Mouse (Mus musculus) forebrain, embryonic 10.5 days (tissue): ENCODE measurements at regions not wholly inside any gene's neighbourhood (a gene's known extent, or its start where the extent isn't known, plus 50 kb on each side); places are given as distances from the start of the nearest gene placed in this dataset.

ENCODE experiments used
- DNase-seq: peaks from one replicate; pipeline ENCODE4 v3.0.0-alpha.2; 2017; ENCODE audit warnings: low spot score; ENCODE audit errors: extremely low spot score
- H3K27ac ChIP-seq: fragments of 300-500 bp; sonication (generic); 2 replicates; pipeline ENCODE4 v1.5.1; 2016; ENCODE audit warnings: mild to moderate bottlenecking
- H3K27me3 ChIP-seq: fragments of 300-500 bp; sonication (generic); 2 replicates; pipeline ENCODE4 v1.6.1; 2016; ENCODE audit warnings: mild to moderate bottlenecking; ENCODE audit not compliant: poor library complexity, severe bottlenecking
- H3K36me3 ChIP-seq: fragments of 300-500 bp; sonication (generic); replicated peaks from 2 replicates; pipeline ENCODE4 v1.6.1; 2016; ENCODE audit warnings: mild to moderate bottlenecking, moderate library complexity
- H3K4me1 ChIP-seq: fragments of 300-500 bp; sonication (generic); 2 replicates; pipeline ENCODE4 v1.6.1; 2016
- H3K4me3 ChIP-seq: fragments of 300-500 bp; sonication (generic); 2 replicates; pipeline ENCODE4 v1.5.1; 2016; ENCODE audit warnings: mild to moderate bottlenecking, moderate library complexity
- H3K9me3 ChIP-seq: fragments of 300-500 bp; sonication (generic); 2 replicates; pipeline ENCODE4 v1.6.1; 2016; ENCODE audit warnings: mild to moderate bottlenecking, moderate library complexity
- WGBS: fragments of 180-500 bp; shearing (Covaris S2); methylation state at CpG from one replicate; pipeline ENCODE4 v1.1.7; 2016; 5-methylcytosine and 5-hydroxymethylcytosine counted together

DNA sequence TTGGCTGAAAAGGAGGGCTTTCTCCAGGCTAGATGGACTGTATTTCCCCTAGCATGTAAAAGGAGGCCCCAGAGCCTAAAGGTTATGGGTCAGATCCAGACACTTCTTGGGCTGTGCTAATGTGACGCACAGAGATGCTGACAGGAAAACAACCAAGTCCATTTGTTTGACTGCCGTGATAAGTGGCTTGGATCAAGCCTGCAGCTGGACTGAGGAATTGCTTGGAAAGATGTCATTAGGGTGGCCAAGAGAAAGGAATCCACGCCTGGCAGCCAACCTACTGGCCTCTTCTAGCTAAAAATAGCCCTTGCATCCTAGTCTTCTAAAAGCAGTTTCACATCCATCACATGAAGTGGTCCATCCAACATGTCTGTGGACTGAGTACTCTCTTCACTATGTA lies 241.8 kb upstream of the Nr4a3 start:
- 83% methylated on average over 3 of the region's 3 CpGs for WGBS
- Histone ChIP-seq H3K27me3 (no peaks in the 10 kb centered on the region), H3K4me1 (peaks cover 3% of the 10 kb centered on the region; the same call in 1 of the 2 replicates), H3K36me3 (no peaks in the 10 kb centered on the region), H3K4me3 (no peak overlapping the region), H3K9me3 (no peaks in the 10 kb centered on the region), H3K27ac (no peak overlapping the region)
- DNase-seq = no peak

DNA sequence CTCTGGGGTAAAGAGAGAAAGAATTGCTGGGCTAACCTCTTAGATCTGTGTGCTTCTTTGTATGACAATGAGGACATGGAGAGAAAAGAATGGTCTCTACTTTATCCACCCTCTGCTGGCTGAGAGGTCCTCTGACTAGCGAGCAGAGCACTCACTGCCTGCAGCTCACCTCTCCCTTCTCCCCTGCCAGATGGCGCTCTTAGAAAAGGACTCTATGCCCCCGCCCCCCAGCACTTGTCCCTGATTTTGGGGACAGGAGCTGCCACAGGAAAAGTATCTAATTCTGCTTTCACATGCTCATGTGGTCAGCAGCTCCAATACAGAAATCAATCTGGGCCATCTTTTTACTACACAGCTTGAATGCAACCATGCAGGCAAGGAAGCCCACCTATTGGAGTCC lies 237.1 kb upstream of the Nr4a3 start:
- no peak overlapping the region for H3K4me3 ChIP-seq
- no peak for DNase-seq
- no peak overlapping the region for H3K27ac ChIP-seq
- no peaks in the 10 kb centered on the region for H3K9me3 ChIP-seq
- peaks cover 3% of the 10 kb centered on the region; the same call in 1 of the 2 replicates for H3K4me1 ChIP-seq
- H3K27me3 ChIP-seq = no peaks in the 10 kb centered on the region
- H3K36me3 ChIP-seq = no peaks in the 10 kb centered on the region
- WGBS = 8% methylated on average over 3 of the region's 3 CpGs

DNA sequence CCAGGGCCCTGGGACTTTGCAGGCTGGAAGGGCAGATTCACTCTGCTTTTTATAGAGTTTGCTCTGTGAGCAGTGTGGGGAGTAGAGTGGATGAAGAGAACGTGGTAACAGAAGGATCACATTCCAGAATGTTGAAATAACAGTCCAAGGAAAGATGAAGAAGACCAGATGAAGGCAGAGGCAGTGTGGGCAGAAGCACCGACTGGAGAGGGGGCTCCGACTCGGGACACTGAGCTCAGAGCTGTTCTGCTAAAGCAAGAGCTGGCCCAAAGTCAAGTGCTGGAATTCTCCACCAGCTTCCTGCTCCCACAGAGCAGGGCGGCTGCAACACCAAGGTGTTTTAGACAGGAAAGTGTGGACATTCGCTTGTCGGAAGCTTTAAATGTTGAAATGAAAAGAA lies 230.9 kb upstream of the Nr4a3 start:
- Histone ChIP-seq H3K4me3 (no peak overlapping the region), H3K27me3 (no peaks in the 10 kb centered on the region), H3K36me3 (no peaks in the 10 kb centered on the region), H3K4me1 (no peaks in the 10 kb centered on the region), H3K9me3 (no peaks in the 10 kb centered on the region), H3K27ac (no peak overlapping the region)
- 79% methylated on average over 7 of the region's 7 CpGs for WGBS
- DNase-seq = no peak

DNA sequence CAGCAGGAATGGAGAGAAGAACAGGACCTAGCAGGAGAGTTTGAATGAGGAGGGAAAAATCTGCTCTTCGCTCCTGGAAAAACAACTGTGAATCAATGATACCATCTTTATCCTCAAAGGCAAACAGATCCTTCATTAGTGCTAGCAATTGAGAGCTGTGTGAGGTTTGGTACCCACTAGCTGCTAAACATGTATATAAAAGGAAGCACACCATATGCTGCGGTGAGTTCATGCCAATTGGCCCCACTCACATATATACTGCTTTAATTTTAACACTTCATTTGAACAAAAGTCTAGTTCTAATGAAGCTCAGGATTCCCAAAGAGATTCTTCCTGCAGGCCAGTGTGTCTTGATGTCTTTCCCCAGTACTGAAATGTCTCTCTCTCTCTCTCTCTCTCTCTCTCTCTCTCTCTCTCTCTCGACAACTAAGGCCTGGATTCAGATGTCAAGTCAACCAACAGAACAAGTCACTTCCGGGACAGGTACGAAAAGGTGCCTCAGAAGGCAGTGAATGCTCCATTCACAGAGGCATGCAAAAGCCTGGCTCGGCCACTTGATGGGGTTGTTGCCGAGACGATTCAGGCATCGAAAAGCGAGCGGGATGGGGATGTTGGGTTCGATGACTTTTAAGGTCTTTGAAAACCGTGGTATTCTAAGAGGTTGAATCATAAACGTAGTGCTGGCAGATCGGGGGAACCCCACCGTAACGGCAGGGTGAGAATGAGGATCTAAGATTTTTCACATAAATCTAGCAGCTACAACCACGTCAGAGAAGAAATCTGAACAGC lies 226.4 kb upstream of the Nr4a3 start:
- Histone ChIP-seq H3K27ac (no peak overlapping the region), H3K27me3 (no peaks in the 10 kb centered on the region), H3K9me3 (no peaks in the 10 kb centered on the region), H3K4me1 (no peaks in the 10 kb centered on the region), H3K36me3 (no peaks in the 10 kb centered on the region), H3K4me3 (no peak overlapping the region)
- WGBS = 95% methylated on average over 18 of the region's 18 CpGs
- no peak for DNase-seq

DNA sequence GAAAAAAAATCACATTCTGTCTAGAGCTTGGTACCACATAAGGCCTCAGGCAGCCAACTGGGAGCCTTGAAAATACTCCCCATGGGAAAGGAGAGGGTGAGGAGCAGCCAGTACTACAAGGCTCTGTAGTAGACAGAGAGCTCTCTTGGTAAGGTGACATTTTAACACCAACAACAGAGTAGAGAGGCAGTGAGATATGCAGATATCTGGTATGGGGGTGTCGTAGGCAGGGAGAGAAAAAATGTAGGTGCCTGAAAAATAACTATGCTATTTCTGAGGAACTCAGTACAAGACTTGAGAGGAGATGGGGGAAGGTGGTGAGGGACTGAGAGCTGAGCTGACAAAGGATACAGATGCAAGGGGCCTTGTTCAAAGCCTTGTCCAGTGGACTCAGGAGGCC lies 224.4 kb upstream of the Nr4a3 start:
- no peak overlapping the region for H3K27ac ChIP-seq
- no peak for DNase-seq
- H3K4me3 ChIP-seq = no peak overlapping the region
- WGBS = 87% methylated on average over 1 of the region's 1 CpGs
- no peaks in the 10 kb centered on the region for H3K36me3 ChIP-seq
- no peaks in the 10 kb centered on the region for H3K27me3 ChIP-seq
- no peaks in the 10 kb centered on the region for H3K9me3 ChIP-seq
- H3K4me1 ChIP-seq = no peaks in the 10 kb centered on the region

DNA sequence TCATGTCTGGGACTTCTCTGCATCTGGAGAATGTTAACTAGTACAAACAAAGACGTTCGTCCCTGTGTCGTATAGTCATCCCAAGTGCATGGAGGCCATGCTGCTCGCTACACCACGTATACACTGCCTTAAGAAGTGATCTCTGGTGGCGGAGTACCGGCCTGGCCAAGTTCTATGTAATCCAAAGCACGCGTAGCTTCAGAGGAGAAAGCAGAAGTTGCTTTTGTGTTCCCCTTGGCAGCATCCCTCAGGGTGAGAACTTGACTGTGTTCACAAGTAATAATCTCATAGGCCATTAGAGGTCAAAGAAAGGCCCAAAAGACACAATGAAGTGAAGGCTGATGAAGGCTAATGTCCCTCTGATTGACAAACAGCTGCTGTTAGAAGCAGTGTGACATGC lies 221.7 kb upstream of the Nr4a3 start:
- H3K4me1 ChIP-seq = no peaks in the 10 kb centered on the region
- no peaks in the 10 kb centered on the region for H3K9me3 ChIP-seq
- H3K4me3 ChIP-seq = no peak overlapping the region
- WGBS = 82% methylated on average over 9 of the region's 9 CpGs
- no peak for DNase-seq
- H3K27ac ChIP-seq = no peak overlapping the region
- no peaks in the 10 kb centered on the region for H3K27me3 ChIP-seq
- H3K36me3 ChIP-seq = no peaks in the 10 kb centered on the region

DNA sequence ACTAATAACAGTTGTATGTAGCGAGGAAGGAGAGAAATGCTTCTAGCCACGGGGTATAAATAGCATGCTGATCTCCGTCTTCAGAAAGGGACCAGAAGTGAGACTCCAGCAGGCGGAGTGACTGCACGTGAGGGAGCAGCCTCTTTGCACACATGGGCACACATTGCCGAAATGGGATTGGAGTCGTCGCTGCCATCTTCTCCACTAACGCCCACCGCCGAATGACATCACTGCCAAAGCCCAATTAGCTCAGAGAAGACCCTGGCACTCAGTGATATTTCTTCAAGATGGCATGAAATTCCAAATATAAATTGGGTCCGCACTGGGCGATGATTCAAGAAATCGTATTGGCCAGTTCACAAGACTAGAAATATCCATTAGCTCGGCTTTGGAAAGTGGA lies 220.9 kb upstream of the Nr4a3 start:
- no peaks in the 10 kb centered on the region for H3K36me3 ChIP-seq
- no peaks in the 10 kb centered on the region for H3K27me3 ChIP-seq
- H3K9me3 ChIP-seq = no peaks in the 10 kb centered on the region
- H3K4me3 ChIP-seq = no peak overlapping the region
- no peak for DNase-seq
- no peaks in the 10 kb centered on the region for H3K4me1 ChIP-seq
- H3K27ac ChIP-seq = no peak overlapping the region
- WGBS = 93% methylated on average over 15 of the region's 15 CpGs

DNA sequence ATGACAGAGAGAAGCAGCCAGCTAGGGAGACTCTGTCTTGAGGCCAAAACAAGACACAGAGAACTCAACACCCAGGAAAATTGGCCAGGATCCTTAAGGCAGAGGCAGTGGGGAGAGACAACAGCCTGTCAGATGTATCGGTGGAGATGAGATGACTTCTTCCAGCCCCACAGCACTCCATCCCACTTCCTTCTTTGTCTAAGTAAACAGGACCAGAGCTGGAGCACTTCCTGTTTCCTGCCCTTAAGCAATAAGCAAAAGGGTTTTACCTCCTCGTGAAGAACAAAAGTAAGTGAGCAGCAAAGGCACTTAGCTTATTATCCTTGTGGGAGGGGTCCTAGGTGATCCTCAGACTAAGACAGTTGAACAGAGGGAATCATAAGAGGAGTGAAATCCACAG lies 212.0 kb upstream of the Nr4a3 start:
- WGBS = 67% methylated on average over 2 of the region's 2 CpGs

DNA sequence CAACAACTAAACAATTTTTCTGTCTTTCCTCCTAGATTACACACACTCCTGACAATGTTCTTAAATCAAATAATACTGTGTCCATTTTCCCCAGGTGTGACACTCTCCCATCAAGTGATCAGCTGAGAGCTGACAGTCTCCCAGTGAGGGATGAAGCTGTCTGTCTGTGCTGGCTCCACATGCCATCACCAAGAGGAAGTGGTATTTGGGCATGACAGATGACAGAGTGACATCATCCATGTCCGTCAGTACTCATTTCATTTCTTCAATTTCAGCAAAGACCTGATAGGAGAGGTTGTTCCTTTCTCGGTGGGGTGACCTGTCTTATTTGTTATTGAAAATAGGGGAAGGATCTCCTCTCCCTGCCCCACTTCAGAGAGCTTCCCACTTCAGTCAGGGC lies 206.5 kb upstream of the Nr4a3 start:
- Histone ChIP-seq H3K9me3 (no peaks in the 10 kb centered on the region), H3K4me3 (no peak overlapping the region), H3K36me3 (no peaks in the 10 kb centered on the region), H3K4me1 (no peaks in the 10 kb centered on the region), H3K27ac (no peak overlapping the region), H3K27me3 (no peaks in the 10 kb centered on the region)
- 87% methylated on average over 2 of the region's 2 CpGs for WGBS
- no peak for DNase-seq

More for the DNA sequence above, 212.0 kb upstream of the Nr4a3 start:
- H3K9me3 ChIP-seq = no peaks in the 10 kb centered on the region
- no peak overlapping the region for H3K27ac ChIP-seq
- H3K27me3 ChIP-seq = no peaks in the 10 kb centered on the region
- H3K4me3 ChIP-seq = no peak overlapping the region
- no peaks in the 10 kb centered on the region for H3K36me3 ChIP-seq
- no peaks in the 10 kb centered on the region for H3K4me1 ChIP-seq
- no peak for DNase-seq

DNA sequence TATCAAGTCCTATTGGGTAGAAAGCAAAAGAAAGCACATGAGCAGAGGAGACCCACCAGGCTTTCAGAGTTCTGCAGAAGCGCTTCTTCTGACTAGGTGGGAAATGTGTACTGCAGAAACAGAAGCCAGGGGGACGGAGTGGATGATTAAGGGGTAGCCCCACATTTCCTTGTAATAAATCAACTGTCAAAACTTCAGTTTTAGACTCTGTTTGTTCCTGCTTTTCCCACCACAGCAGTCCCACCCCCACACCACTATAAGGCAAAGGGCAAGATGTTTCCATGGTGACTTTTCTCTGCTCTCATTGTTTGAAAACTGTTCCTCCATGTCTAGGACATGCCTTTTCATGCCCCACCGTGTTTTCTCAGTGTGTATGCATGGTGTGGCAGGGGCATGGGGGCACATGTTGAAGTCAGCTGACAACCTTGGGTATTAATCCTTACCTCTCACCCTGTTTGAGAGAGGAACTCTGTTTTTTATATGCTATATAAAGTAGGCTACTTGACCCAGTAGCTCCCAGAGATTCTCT lies 202.8 kb upstream of the Nr4a3 start:
- DNase-seq = no peak
- no peaks in the 10 kb centered on the region for H3K9me3 ChIP-seq
- 80% methylated on average over 3 of the region's 3 CpGs for WGBS

DNA sequence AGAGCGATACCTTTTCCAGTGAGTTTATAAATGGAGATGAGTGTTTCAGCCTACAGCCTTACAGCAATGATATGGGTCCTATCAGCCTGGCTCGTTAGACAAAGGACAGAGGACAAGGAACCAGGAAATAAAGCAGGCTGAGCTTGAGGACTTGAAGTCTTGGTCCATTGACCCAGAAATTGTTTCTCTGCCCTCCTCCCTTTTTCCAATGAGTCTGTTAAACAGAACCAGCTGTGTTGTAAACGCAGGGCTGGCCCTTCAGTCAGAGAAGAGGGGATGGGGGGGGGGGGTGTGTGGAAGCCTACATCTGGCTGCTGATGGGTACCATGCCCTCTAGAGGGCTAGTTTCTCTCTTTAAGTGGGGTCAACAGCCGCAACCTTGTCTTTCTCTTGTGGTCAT lies 199.7 kb upstream of the Nr4a3 start:
- Histone ChIP-seq H3K27ac (no peak overlapping the region), H3K36me3 (no peaks in the 10 kb centered on the region), H3K9me3 (no peaks in the 10 kb centered on the region), H3K27me3 (no peaks in the 10 kb centered on the region), H3K4me1 (peaks cover 8% of the 10 kb centered on the region; the same call in 1 of the 2 replicates), H3K4me3 (no peak overlapping the region)
- WGBS = 59% methylated on average over 4 of the region's 4 CpGs
- DNase-seq = peak; percentile 15

More for the DNA sequence above, 202.8 kb upstream of the Nr4a3 start:
- no peak overlapping the region for H3K27ac ChIP-seq
- H3K4me3 ChIP-seq = no peak overlapping the region
- H3K4me1 ChIP-seq = peaks cover 8% of the 10 kb centered on the region; the same call in 1 of the 2 replicates
- H3K36me3 ChIP-seq = no peaks in the 10 kb centered on the region
- H3K27me3 ChIP-seq = no peaks in the 10 kb centered on the region

DNA sequence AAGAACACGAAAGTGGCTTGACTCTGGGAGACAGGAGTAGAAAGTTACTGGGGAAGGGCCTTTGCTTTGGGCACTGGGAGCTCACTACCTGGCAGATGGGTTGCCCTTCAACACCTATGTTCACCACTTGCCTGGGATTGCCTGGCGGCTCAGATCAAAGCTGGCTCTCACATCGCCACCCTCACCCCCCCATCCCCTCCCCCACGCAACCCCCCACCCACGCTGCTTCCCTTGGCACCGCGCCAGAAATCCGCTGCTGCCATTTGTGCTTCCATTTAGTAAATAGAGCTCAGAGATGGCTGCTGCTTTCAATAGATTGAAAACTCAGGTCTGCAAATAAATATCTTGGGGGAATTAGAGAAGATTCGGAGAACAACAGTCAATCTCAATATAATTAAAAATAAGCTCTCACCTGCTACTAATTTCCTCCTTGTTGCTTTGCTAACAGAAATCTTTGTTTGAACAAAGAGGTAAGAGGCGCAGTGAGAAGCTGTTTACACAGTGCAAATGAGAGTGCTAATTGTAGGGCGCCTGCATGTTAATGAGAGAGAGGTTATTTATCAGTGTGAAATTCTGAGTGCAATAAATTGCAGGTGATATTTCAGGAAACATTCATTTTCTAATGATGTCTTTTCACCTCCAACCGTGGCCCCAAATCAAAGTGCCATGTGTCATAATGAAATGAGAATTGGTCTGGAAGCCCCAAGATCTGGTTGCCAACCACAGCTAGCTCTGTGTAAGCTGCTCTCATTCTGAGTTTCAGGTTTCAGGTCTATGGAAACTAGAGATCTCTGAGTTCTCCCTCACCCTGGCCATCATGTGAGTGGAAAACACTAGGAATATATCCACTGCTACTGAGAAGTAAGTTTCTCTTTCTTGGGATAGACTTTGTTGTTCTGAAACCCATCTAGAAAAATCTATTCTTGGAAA lies 198.3 kb upstream of the Nr4a3 start:
- no peak overlapping the region for H3K27ac ChIP-seq
- no peaks in the 10 kb centered on the region for H3K9me3 ChIP-seq
- 77% methylated on average over 12 of the region's 12 CpGs for WGBS
- DNase-seq = no peak
- no peaks in the 10 kb centered on the region for H3K36me3 ChIP-seq
- H3K27me3 ChIP-seq = no peaks in the 10 kb centered on the region
- no peak overlapping the region for H3K4me3 ChIP-seq
- peaks cover 8% of the 10 kb centered on the region; the same call in 1 of the 2 replicates for H3K4me1 ChIP-seq

DNA sequence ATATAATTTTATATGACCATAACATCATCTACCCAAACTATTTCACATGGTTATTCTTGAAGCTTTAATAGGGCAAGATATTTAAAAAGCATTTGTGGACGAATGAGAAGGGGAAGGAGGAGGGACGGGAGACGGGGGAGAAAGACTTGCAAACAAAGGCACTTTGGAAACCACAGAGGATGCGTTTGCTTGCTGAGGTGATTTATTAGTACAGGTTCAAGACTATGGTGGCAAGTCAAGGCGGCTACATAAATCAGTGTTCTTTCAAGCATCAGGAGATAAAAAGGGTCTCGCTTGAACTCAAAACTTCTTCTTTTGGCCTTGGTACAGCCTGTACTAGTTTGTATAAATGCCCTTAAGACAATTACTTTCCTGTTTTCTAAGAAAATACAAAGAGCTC lies 183.8 kb upstream of the Nr4a3 start:
- no peaks in the 10 kb centered on the region for H3K9me3 ChIP-seq
- no peak overlapping the region for H3K4me3 ChIP-seq
- H3K27ac ChIP-seq = no peak overlapping the region
- 77% methylated on average over 6 of the region's 6 CpGs for WGBS
- no peaks in the 10 kb centered on the region for H3K36me3 ChIP-seq
- no peaks in the 10 kb centered on the region for H3K4me1 ChIP-seq
- no peak for DNase-seq
- no peaks in the 10 kb centered on the region for H3K27me3 ChIP-seq
